Mouse (Mus musculus) lung, embryonic 14.5 days (tissue): ENCODE results near the gene Gm45711. TPM values are rescaled to one million over a fixed set of nuclear protein-coding genes. Genes with fewer than 3 reads are reported as not detected.
"Not testable (repeated sequence)": the region's sequence is repeated elsewhere in the genome, so short reads cannot be mapped to it uniquely, and the experiment has no call there.

Experiments
- ATAC-seq: fragments of 200-750 bp; cut with Nextera tagmentation; 2 replicates; pipeline ENCODE4 v1.8.0; 2017; ENCODE audit warnings: mild to moderate bottlenecking, moderate TSS enrichment, moderate library complexity; ENCODE audit not compliant: insufficient read depth
- DNase-seq: peaks from one replicate; pipeline ENCODE4 v3.0.0-alpha.2; 2015
- H3K27ac ChIP-seq: fragments of 300-500 bp; sonication (generic); 2 replicates; pipeline ENCODE4 v1.5.1; 2014; ENCODE audit warnings: low read depth, mild to moderate bottlenecking, moderate library complexity
- H3K27me3 ChIP-seq: fragments of 300-500 bp; sonication (generic); 2 replicates; pipeline ENCODE4 v1.6.1; 2014; ENCODE audit warnings: low read length, control low read depth; ENCODE audit not compliant: insufficient read depth
- H3K36me3 ChIP-seq: fragments of 300-500 bp; sonication (generic); 2 replicates; pipeline ENCODE4 v1.6.1; 2014; ENCODE audit warnings: control low read depth; ENCODE audit not compliant: insufficient read depth
- H3K4me1 ChIP-seq: fragments of 300-500 bp; sonication (generic); 2 replicates; pipeline ENCODE4 v1.6.1; 2014; ENCODE audit warnings: antibody characterized with exemption, control low read depth; ENCODE audit not compliant: insufficient read depth
- H3K4me2 ChIP-seq: fragments of 300-500 bp; sonication (generic); 2 replicates; pipeline ENCODE4 v1.6.1; 2014; ENCODE audit warnings: mild to moderate bottlenecking
- H3K4me3 ChIP-seq: fragments of 300-500 bp; sonication (generic); 2 replicates; pipeline ENCODE4 v1.5.1; 2014; ENCODE audit warnings: low read depth, low read length
- H3K9ac ChIP-seq: fragments of 300-500 bp; sonication (generic); 2 replicates; pipeline ENCODE4 v1.6.1; 2014
- H3K9me3 ChIP-seq: fragments of 300-500 bp; sonication (generic); 2 replicates; pipeline ENCODE4 v1.6.1; 2016; ENCODE audit warnings: low read depth, low read length, control low read depth
- CTCF ChIP-seq: IDR thresholded peaks from 2 replicates; pipeline ENCODE4 v1.5.1; 2016; ENCODE audit warnings: antibody characterized with exemption, low read depth
- WGBS: fragments of 180-500 bp; shearing (Covaris S2); extraction: QIAGEN DNeasy Blood & Tissue Kit; methylation state at CpG from one replicate; pipeline ENCODE4 v1.1.7; 2014; 5-methylcytosine and 5-hydroxymethylcytosine counted together
- polyA plus RNA-seq: library from polyadenylated mRNA; unstranded; fragments of >200 nt; fragmentation: Nextera tagmentation; extraction: Ambion mirVana; gene quantifications from 2 replicates; pipeline ENCODE4 v1.2.1, GENCODE M21; 2014

Gene Gm45711
- polyA plus RNA-seq, 1 experiment from 2014 or later = not detected

GRCm38 (mm10) chr8:104268937-104269440, 40.9 kb downstream of the Gm45711 start:
- ATAC-seq = no peak
- no peak for DNase-seq
- no peak overlapping the region for H3K4me3 ChIP-seq
- TF ChIP-seq CTCF = no peak
- no peaks in the 10 kb centered on the region for H3K9me3 ChIP-seq
- H3K9ac ChIP-seq = no peak overlapping the region
- 0 out of 2 replicates have a peak, but pooled peaks cover 7% of the 10 kb centered on the region for H3K36me3 ChIP-seq
- WGBS = 81% methylated on average over 6 of the region's 6 CpGs
- no peak overlapping the region for H3K4me2 ChIP-seq
- no peaks in the 10 kb centered on the region for H3K4me1 ChIP-seq
- H3K27me3 ChIP-seq = no peaks in the 10 kb centered on the region
- H3K27ac ChIP-seq = no peak overlapping the region

GRCm38 (mm10) chr8:104268368-104268767, 41.5 kb downstream of the Gm45711 start:
- H3K4me2 ChIP-seq = no peak overlapping the region
- DNase-seq (no peak), ATAC-seq (no peak)
- H3K27me3 ChIP-seq = no peaks in the 10 kb centered on the region
- H3K36me3 ChIP-seq = 0 out of 2 replicates have a peak, but pooled peaks cover 14% of the 10 kb centered on the region
- no peak for TF ChIP-seq CTCF
- H3K9ac ChIP-seq = no peak overlapping the region
- no peak overlapping the region for H3K27ac ChIP-seq
- no peaks in the 10 kb centered on the region for H3K9me3 ChIP-seq
- no peak overlapping the region for H3K4me3 ChIP-seq
- H3K4me1 ChIP-seq = no peaks in the 10 kb centered on the region

GRCm38 (mm10) chr8:104264271-104264935, 45.5 kb downstream of the Gm45711 start:
- peaks cover 18% of the 10 kb centered on the region; the same call in 1 of the 2 replicates for H3K36me3 ChIP-seq
- DNase-seq, ATAC-seq, H3K27me3 ChIP-seq, H3K9me3 ChIP-seq, H3K9ac ChIP-seq, H3K4me2 ChIP-seq, H3K4me3 ChIP-seq, H3K27ac ChIP-seq, H3K4me1 ChIP-seq: not testable (repeated sequence)
- WGBS = 97% methylated on average over 21 of the region's 22 CpGs

GRCm38 (mm10) chr8:104261802-104262201, 48.1 kb downstream of the Gm45711 start:
- H3K4me2 ChIP-seq, H3K9ac ChIP-seq, H3K9me3 ChIP-seq, H3K27me3 ChIP-seq, H3K27ac ChIP-seq, H3K4me3 ChIP-seq, ATAC-seq, DNase-seq, H3K4me1 ChIP-seq: not testable (repeated sequence)
- WGBS = 94% methylated on average over 5 of the region's 5 CpGs
- peaks cover 39% of the 10 kb centered on the region for H3K36me3 ChIP-seq

- Histone ChIP-seq H3K4me3 (no peak overlapping the region), H3K4me2 (no peak overlapping the region), H3K27me3 (no peaks in the 10 kb centered on the region), H3K9me3 (peaks cover 3% of the 10 kb centered on the region; the same call in 1 of the 2 replicates), H3K9ac (no peak overlapping the region), H3K4me1 (peaks cover 4% of the 10 kb centered on the region), H3K27ac (no peak overlapping the region), H3K36me3 (peaks cover 9% of the 10 kb centered on the region)
- 85% methylated on average over 3 of the region's 3 CpGs for WGBS
- no peak for ATAC-seq
- DNase-seq = peak; percentile 27
- peak; percentile 52 for TF ChIP-seq CTCF
These were observed 56.9 kb downstream of the Gm45711 start for GRCm38 (mm10) chr8:104253016-104253415.

GRCm38 (mm10) chr8:104251461-104251860, 58.4 kb downstream of the Gm45711 start:
- under 1% methylated on average over 7 of the region's 7 CpGs for WGBS
- H3K9me3 ChIP-seq = no peaks in the 10 kb centered on the region
- TF ChIP-seq CTCF = no peak
- H3K4me2 ChIP-seq = peak overlapping the region; percentile 80
- DNase-seq (peak; percentile 45), ATAC-seq (peak; percentile 12)
- peak overlapping the region; percentile 84 for H3K27ac ChIP-seq
- H3K4me1 ChIP-seq = peaks cover 4% of the 10 kb centered on the region
- H3K4me3 ChIP-seq = peak overlapping the region; percentile 56
- H3K27me3 ChIP-seq = no peaks in the 10 kb centered on the region
- peak overlapping the region; percentile 61 for H3K9ac ChIP-seq
- H3K36me3 ChIP-seq = no peaks in the 10 kb centered on the region

GRCm38 (mm10) chr8:104250439-104251367, 59.2 kb downstream of the Gm45711 start, which contains the start of gene Cklf:
Gene Cklf (plus strand): TSS chr8:104250861.
- TF ChIP-seq CTCF = peak; percentile 26; the same call in 1 of the 2 replicates
- H3K4me2 ChIP-seq = peak within 1 kb of the TSS; percentile 80
- 3% methylated on average over 41 of the region's 41 CpGs for WGBS
- peak; percentile 81 for ATAC-seq
- H3K4me1 ChIP-seq = peaks cover 4% of the 10 kb centered on the region
- H3K36me3 ChIP-seq = no peaks in the 10 kb centered on the region
- DNase-seq = peak; percentile 98
- H3K4me3 ChIP-seq = peak within 1 kb of the TSS; percentile 56
- no peaks in the 10 kb centered on the region for H3K9me3 ChIP-seq
- peak within 1 kb of the TSS; percentile 84 for H3K27ac ChIP-seq
- H3K9ac ChIP-seq = peak within 1 kb of the TSS; percentile 61
- no peaks in the 10 kb centered on the region for H3K27me3 ChIP-seq
